Mouse (Mus musculus): ENCODE data around the gene Tinagl1.

DNA sequence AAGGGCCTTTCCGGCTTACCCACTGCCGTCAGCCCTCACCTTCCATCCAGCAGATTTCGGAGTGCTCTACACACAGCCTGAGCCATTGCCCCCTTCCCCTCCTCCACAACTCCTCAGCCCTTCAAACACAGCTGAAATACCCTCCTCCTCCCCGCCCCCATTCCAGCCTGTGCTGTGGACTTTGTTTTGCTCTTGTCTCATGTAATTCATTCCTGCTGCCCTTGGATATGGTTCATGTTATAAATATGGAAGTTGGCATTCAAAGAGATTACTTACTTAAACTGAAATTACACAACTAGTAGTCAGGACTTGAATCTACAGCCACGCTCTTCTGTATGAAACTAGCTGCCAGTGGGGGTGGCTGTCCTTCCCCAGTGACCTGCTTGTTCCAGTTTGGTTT, 51.9 kb downstream of the Tinagl1 start:
- no peak for TF ChIP-seq CTCF (IDR thresholded peaks at IDR 0.05)
- TF ChIP-seq POLR2A (IDR thresholded peaks at IDR 0.05; ENCODE audit: insufficient read depth, low read depth, low read length), result no peak
- TF ChIP-seq EP300 (IDR thresholded peaks at IDR 0.05; ENCODE audit: insufficient read depth, low read depth, low read length), result no peak
